Mouse (Mus musculus) heart, postnatal 36 days (tissue): ENCODE measurements at regions not wholly inside any gene's neighbourhood (a gene's known extent, or its start where the extent isn't known, plus 50 kb on each side); places are given as distances from the start of the nearest gene placed in this dataset.
A peak's percentile ranks its signal among the peaks of the same experiment; 100 is the strongest.

Experiments
- DNase-seq, 2 experiments: peaks; one replicate each; pipeline ENCODE4 v3.0.0; 2021 to 2022
- intact Hi-C: fragments of 180-260 bp; cut with DNase I; formaldehyde crosslinking; loops from one replicate; pipeline ENCODE4 v1.15.1; 2025

GRCm38 (mm10) chr5:39557376-39558001 is 197.8 kb downstream of the Hs3st1 start:
- no peak for DNase-seq
- intact Hi-C loops, result no loop called here

DNA sequence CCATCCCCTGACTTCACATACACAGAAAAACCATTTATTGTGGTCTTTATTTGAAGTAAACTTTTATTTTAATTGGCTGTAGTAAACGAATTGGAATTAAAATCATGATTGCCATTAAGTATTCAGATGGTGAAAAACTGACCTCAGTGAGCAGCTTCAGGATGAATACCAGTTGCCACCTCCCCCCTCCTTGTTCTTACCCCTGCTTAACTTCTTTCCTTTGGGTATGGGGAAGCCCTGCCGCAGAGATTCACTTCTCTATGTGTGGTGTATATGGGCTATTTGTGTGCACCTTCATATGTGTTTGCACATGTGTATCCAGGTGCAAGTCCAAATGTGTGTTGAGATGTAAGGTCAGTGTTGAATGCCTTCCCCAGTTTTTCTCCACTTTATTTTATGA is 218.2 kb downstream of the Hs3st1 start:
- intact Hi-C loops, result no loop called here

GRCm38 (mm10) chr5:39536351-39536750 is 218.9 kb downstream of the Hs3st1 start:
- intact Hi-C loops, result no loop called here
- no peak for DNase-seq

More for the DNA sequence above, 218.2 kb downstream of the Hs3st1 start:
- no peak for DNase-seq

- DNase-seq, result no peak
- intact Hi-C loops, result no loop called here
Measured at GRCm38 (mm10) chr5:39510246-39510645, 245.0 kb downstream of the Hs3st1 start.

- no peak for DNase-seq
- intact Hi-C loops, result no loop called here
Measured at GRCm38 (mm10) chr5:39482756-39483155, 272.5 kb downstream of the Hs3st1 start.

GRCm38 (mm10) chr5:39458116-39458525 is 297.2 kb downstream of the Hs3st1 start:
- DNase-seq, result no peak
- intact Hi-C loops, result no loop called here

DNA sequence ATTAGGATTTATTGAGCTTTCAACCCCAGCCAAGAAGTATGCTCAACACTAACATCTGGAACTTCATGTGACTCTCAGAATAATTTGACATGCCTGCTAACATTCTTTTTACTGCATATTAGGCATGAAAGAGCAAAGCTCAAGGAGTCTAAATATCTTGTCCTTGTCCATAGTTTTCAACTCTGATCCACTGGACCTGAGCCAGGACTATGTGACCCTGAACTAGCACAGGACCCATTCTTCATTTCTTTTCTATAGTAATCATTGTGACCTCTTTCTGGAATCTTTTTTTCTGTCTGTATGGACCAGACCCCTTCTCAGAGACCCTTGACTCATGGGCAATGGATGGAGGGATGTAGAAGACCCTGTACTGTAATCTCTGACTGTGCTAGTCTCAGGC is 301.6 kb downstream of the Hs3st1 start:
- intact Hi-C loops, result no loop called here
- no peak for DNase-seq

DNA sequence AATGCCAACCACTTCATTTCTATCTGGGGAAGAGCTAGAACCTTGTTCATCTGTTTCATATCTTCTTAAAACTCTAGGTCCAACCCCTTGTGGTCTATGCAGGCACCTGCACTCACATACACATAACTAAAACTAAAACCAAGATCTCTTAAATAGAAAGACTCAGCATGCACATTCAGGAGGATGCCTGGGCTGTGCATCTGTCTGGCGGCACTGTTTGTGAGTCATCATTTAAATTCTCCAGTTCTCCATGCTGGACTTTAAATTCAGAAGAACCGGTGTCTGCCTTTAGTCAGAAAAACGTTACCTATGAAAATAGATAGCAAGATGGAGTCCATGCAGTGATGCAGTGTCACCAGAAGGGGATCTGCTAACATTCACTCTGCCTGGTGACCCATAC is 314.5 kb downstream of the Hs3st1 start:
- intact Hi-C loops, result no loop called here
- DNase-seq, result no peak

DNA sequence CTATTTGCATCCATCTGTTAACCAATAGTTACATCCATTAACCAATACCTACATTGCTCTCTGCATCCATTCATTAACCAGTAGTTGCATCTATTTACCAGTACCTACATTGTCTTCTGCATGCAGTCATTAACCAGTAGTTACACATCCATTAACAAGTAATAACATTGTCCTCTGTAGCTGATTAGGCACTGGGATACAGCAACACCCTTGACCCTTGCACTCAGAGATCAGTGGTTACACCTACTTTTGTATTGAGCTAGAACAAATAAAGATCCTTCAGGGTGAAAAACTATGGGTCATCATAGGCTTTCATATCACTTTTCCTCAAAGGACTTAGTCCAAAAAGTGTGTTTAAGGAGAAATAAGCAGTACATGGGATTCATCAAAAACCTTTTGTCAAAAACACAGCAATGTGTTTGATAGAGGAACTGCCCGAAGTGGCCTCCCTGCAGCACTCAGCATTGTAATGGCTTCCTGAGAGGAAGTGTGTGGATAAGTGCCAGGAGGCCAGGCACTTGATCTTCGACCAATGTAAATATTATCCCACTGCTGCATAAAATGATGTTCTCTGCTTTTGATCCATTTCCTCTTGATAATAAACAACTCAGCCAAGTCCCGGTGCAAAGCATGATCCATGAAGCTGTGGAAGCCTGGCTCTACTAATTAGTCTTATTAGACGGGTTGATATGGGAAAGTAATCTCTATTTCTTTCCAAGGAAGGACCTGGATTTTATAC is 317.6 kb downstream of the Hs3st1 start:
- intact Hi-C loops, result loop anchor here (10.0 kb wide), 3 partner anchors 207 to 527 kb away; no protein-coding TSS in a partner anchor
- DNase-seq, result peak; percentile 48 to 56

- intact Hi-C loops, result no loop called here
- DNase-seq, result peak in 1 of 2 experiments; percentile 2
Measured at GRCm38 (mm10) chr5:39426053-39426452, 329.2 kb downstream of the Hs3st1 start.

- no peak for DNase-seq
- intact Hi-C loops, result no loop called here
Measured at GRCm38 (mm10) chr5:39423720-39424119, 331.6 kb downstream of the Hs3st1 start.

DNA sequence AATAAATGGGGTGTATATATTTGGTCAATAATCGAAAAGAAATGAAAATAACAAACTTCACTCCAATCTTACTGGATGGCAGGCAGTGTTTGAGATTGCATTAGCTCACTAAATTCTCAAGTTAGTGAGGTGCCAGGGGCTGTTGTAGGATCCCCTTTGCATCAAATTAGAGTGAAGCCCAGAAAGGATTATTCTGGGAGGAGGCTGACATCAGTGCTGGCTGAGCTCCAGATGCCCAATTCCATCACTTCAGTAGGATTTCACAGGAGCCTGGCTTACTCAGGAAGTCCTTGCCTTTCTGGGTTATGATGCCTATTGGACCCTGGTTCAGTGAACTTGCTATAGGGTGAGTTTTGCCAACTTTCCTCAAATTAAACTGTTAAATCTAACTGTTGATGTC is 336.5 kb downstream of the Hs3st1 start:
- intact Hi-C loops, result no loop called here
- DNase-seq, result no peak

DNA sequence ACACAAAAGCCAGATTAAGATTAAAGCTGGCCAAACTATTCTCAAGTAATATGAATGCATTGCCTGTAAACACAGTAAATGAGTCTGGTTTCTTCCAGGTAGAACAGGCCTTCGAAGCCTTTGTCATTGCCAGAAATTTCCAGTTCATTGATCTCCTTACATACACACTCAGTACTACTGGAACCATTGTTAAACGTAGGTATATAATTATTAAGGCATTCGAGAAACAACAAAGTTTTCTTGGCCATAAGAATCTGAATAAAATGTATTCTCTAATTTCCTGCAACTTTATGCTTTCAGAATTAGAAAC is 337.5 kb downstream of the Hs3st1 start:
- intact Hi-C loops, result no loop called here

GRCm38 (mm10) chr5:39417121-39417844 is 338.0 kb downstream of the Hs3st1 start:
- peak in 1 of 2 experiments; percentile 1 for DNase-seq
- intact Hi-C loops, result no loop called here

More for the DNA sequence above, 337.5 kb downstream of the Hs3st1 start:
- DNase-seq, result no peak

GRCm38 (mm10) chr5:39416597-39417023 is 338.7 kb downstream of the Hs3st1 start:
- DNase-seq, result no peak

DNA sequence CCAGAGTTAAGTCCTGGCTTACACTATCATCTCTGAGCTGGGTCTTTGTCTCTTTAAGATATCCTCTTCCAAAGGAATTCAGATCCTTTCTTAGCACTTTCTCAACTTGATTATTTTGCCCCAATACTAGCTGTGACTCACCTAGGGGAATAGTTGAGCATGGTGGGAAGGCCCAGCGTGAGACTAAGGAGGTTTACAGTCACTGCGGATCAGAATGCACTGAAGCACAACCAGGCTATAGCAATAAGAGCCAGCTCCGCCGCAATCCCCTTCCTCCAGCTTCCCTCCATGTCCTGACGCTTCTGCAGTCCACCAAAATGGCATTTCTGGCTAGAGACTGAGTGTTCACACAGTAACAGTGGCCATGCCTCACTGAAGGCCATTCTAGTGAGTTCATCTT is 342.5 kb downstream of the Hs3st1 start:
- no peak for DNase-seq
- intact Hi-C loops, result no loop called here

More at GRCm38 (mm10) chr5:39416597-39417023, 338.7 kb downstream of the Hs3st1 start:
- intact Hi-C loops, result no loop called here

GRCm38 (mm10) chr5:39390391-39390987 is 364.8 kb downstream of the Hs3st1 start:
- no peak for DNase-seq
- intact Hi-C loops, result no loop called here

GRCm38 (mm10) chr5:39384410-39384809 is 370.9 kb downstream of the Hs3st1 start:
- intact Hi-C loops, result no loop called here
- no peak for DNase-seq

DNA sequence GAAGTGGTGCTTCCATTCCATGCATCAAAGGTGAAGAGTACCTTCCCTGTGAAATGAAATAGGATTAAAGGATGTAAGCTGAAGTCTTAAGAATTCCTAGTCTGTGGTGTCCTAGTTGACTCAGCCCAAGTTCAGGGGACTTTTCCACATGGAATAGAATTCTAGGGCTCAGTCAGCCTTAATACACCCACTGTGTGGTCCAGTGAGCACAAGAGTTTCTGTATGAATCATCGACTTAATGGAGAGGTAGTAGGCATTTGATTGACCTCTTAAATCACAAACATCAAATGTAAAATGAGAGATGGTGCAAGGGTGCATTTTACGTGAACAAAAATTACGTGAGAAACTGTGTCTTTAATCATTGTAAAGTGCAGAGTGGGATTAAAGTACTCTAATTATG is 381.1 kb downstream of the Hs3st1 start:
- no peak for DNase-seq
- intact Hi-C loops, result no loop called here

DNA sequence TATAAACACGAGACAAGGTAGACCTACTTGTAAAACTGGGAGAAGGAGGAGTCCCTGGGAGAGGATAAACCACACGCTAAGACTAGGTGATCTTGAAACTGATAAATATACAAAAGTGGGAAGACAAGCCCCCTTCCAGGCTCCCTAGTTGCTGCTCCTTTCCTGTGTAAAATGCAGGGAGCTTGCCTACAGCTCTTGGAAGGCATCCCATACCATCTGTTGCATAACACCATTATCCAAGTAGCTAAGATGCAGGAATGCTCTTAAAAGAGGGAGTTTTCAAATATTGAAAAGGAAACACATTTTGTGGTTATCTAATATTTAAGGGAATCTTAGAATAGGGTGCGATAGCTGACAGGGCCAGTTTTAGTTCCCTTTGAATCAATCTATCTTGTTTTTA is 406.6 kb downstream of the Hs3st1 start:
- no peak for DNase-seq
- intact Hi-C loops, result no loop called here

- no peak for DNase-seq
- intact Hi-C loops, result no loop called here
Measured at GRCm38 (mm10) chr5:39347019-39347418, 408.3 kb downstream of the Hs3st1 start.
